Mouse (Mus musculus) embryonic facial prominence, embryonic 15.5 days (tissue): Measurements from ENCODE around the gene Uqcrh. TPM values are rescaled to one million over a fixed set of nuclear protein-coding genes. Genes with fewer than 3 reads are reported as not detected.
A peak's percentile ranks its signal among the peaks of the same experiment; 100 is the strongest.

ENCODE experiments used
- ATAC-seq: fragments of 200-750 bp; cut with Nextera tagmentation; 2 replicates; pipeline ENCODE4 v1.8.0; 2017; ENCODE audit warnings: low read depth, moderate TSS enrichment; ENCODE audit not compliant: insufficient number of reproducible peaks, low FRiP score, low TSS enrichment
- H3K27ac ChIP-seq: fragments of 300-500 bp; sonication (generic); replicated peaks from 2 replicates; pipeline ENCODE4 v1.5.1; 2015; ENCODE audit warnings: mild to moderate bottlenecking, inconsistent platforms
- H3K27me3 ChIP-seq: fragments of 300-500 bp; sonication (generic); 2 replicates; pipeline ENCODE4 v1.6.1; 2015; ENCODE audit warnings: inconsistent platforms
- H3K36me3 ChIP-seq: fragments of 300-500 bp; sonication (generic); 2 replicates; pipeline ENCODE4 v1.6.1; 2015; ENCODE audit warnings: mild to moderate bottlenecking, inconsistent platforms
- H3K4me1 ChIP-seq: fragments of 300-500 bp; sonication (generic); 2 replicates; pipeline ENCODE4 v1.6.1; 2015; ENCODE audit warnings: inconsistent platforms
- H3K4me2 ChIP-seq: fragments of 300-500 bp; sonication (generic); replicated peaks from 2 replicates; pipeline ENCODE4 v1.6.1; 2015; ENCODE audit warnings: mild to moderate bottlenecking, inconsistent platforms
- H3K4me3 ChIP-seq: fragments of 300-500 bp; sonication (generic); replicated peaks from 2 replicates; pipeline ENCODE4 v1.5.1; 2015; ENCODE audit warnings: mild to moderate bottlenecking, inconsistent platforms
- H3K9ac ChIP-seq: fragments of 300-500 bp; sonication (generic); 2 replicates; pipeline ENCODE4 v1.6.1; 2015; ENCODE audit warnings: inconsistent platforms
- H3K9me3 ChIP-seq: fragments of 300-500 bp; sonication (generic); replicated peaks from 2 replicates; pipeline ENCODE4 v1.6.1; 2016; ENCODE audit warnings: inconsistent platforms
- WGBS: fragments of 180-500 bp; shearing (Covaris S2); methylation state at CpG from one replicate; pipeline ENCODE4 v1.1.7; 2015; 5-methylcytosine and 5-hydroxymethylcytosine counted together
- polyA plus RNA-seq: library from polyadenylated mRNA; unstranded; fragments of >200 nt; fragmentation: Nextera tagmentation; extraction: Ambion mirVana; gene quantifications from 2 replicates; pipeline ENCODE4 v1.2.1, GENCODE M21; 2015

The Uqcrh gene
- polyA plus RNA-seq = 472 and 502 TPM in 2 replicates

- H3K27ac ChIP-seq = peak within 1 kb of the TSS; percentile 98
- peaks cover 28% of the 10 kb centered on the region for H3K4me1 ChIP-seq
- WGBS = under 1% methylated on average over 55 of the region's 55 CpGs
- no peaks in the 10 kb centered on the region for H3K9me3 ChIP-seq
- peak within 1 kb of the TSS; percentile 97 for H3K4me3 ChIP-seq
- peak; percentile 96 for ATAC-seq
- peak within 1 kb of the TSS; percentile 73 for H3K4me2 ChIP-seq
- peak within 1 kb of the TSS; percentile 100 for H3K9ac ChIP-seq
- H3K27me3 ChIP-seq = no peaks in the 10 kb centered on the region
- peaks cover 5% of the 10 kb centered on the region; the same call in 1 of the 2 replicates for H3K36me3 ChIP-seq
Measured at GRCm38 (mm10) chr4:116074861-116075620, at the start of gene Uqcrh, which contains the start of gene Lrrc41. TSS of gene Uqcrh (minus strand) at chr4:116075071. TSS of gene Lrrc41 (plus strand) at chr4:116075269.

- peaks cover 10% of the 10 kb centered on the region for H3K4me1 ChIP-seq
Measured at GRCm38 (mm10) chr4:116123602-116124519, 49.0 kb upstream of the Uqcrh start, which contains the start of the genes Rad54l and Pomgnt1. TSS of gene Rad54l (minus strand) at chr4:116123690. TSS of gene Pomgnt1 (plus strand) at chr4:116123840.

GRCm38 (mm10) chr4:116122762-116123161 is 47.9 kb upstream of the Uqcrh start:
- peak overlapping the region; percentile 26; the same call in 1 of the 2 replicates for H3K9ac ChIP-seq
- no peak overlapping the region for H3K27ac ChIP-seq
- no peaks in the 10 kb centered on the region for H3K27me3 ChIP-seq
- H3K9me3 ChIP-seq = no peaks in the 10 kb centered on the region
- H3K4me1 ChIP-seq = peaks cover 10% of the 10 kb centered on the region
- H3K4me3 ChIP-seq = peak overlapping the region; percentile 59
- H3K4me2 ChIP-seq = peak overlapping the region; percentile 62
- WGBS = 0% methylated on average over 1 of the region's 1 CpGs
- no peaks in the 10 kb centered on the region; the same call in 1 of the 2 replicates for H3K36me3 ChIP-seq
- no peak for ATAC-seq

More at GRCm38 (mm10) chr4:116123602-116124519, 49.0 kb upstream of the Uqcrh start, which contains the start of the genes Rad54l and Pomgnt1:
- WGBS = 3% methylated on average over 24 of the region's 24 CpGs
- ATAC-seq = peak; percentile 92
- H3K27ac ChIP-seq = peak within 1 kb of the TSS; percentile 52
- H3K4me2 ChIP-seq = peak within 1 kb of the TSS; percentile 62
- H3K9me3 ChIP-seq = no peaks in the 10 kb centered on the region
- no peaks in the 10 kb centered on the region for H3K27me3 ChIP-seq
- peak within 1 kb of the TSS; percentile 59 for H3K4me3 ChIP-seq
- H3K36me3 ChIP-seq = no peaks in the 10 kb centered on the region; the same call in 1 of the 2 replicates
- peak within 1 kb of the TSS; percentile 42 for H3K9ac ChIP-seq

- no peak overlapping the region for H3K4me3 ChIP-seq
- no peak overlapping the region for H3K4me2 ChIP-seq
- peaks cover 13% of the 10 kb centered on the region for H3K36me3 ChIP-seq
- WGBS = 81% methylated on average over 2 of the region's 2 CpGs
- H3K27me3 ChIP-seq = no peaks in the 10 kb centered on the region
- H3K9me3 ChIP-seq = no peaks in the 10 kb centered on the region
- ATAC-seq = no peak
- no peak overlapping the region for H3K9ac ChIP-seq
- H3K27ac ChIP-seq = no peak overlapping the region
- no peaks in the 10 kb centered on the region for H3K4me1 ChIP-seq
Measured at GRCm38 (mm10) chr4:116111486-116111885, 36.6 kb upstream of the Uqcrh start.

- Histone ChIP-seq H3K4me1 (no peaks in the 10 kb centered on the region), H3K27ac (no peak overlapping the region), H3K9me3 (no peaks in the 10 kb centered on the region), H3K36me3 (peaks cover 15% of the 10 kb centered on the region), H3K9ac (no peak overlapping the region), H3K4me3 (no peak overlapping the region), H3K4me2 (no peak overlapping the region), H3K27me3 (no peaks in the 10 kb centered on the region)
- 97% methylated on average over 6 of the region's 6 CpGs for WGBS
- no peak for ATAC-seq
Measured at GRCm38 (mm10) chr4:116110695-116111094, 35.8 kb upstream of the Uqcrh start.

- Histone ChIP-seq H3K9ac (no peak overlapping the region), H3K9me3 (no peaks in the 10 kb centered on the region), H3K4me1 (no peaks in the 10 kb centered on the region), H3K27ac (no peak overlapping the region), H3K4me2 (no peak overlapping the region), H3K4me3 (no peak overlapping the region), H3K36me3 (peaks cover 28% of the 10 kb centered on the region), H3K27me3 (no peaks in the 10 kb centered on the region)
- WGBS = 90% methylated on average over 5 of the region's 5 CpGs
- ATAC-seq = no peak
Measured at GRCm38 (mm10) chr4:116105278-116105677, 30.4 kb upstream of the Uqcrh start.

GRCm38 (mm10) chr4:116100959-116101358 is 26.1 kb upstream of the Uqcrh start:
- no peak for ATAC-seq
- no peaks in the 10 kb centered on the region for H3K27me3 ChIP-seq
- peaks cover 58% of the 10 kb centered on the region for H3K36me3 ChIP-seq
- H3K27ac ChIP-seq = no peak overlapping the region
- no peak overlapping the region for H3K4me3 ChIP-seq
- 85% methylated on average over 7 of the region's 7 CpGs for WGBS
- no peak overlapping the region for H3K9ac ChIP-seq
- no peaks in the 10 kb centered on the region for H3K4me1 ChIP-seq
- no peak overlapping the region for H3K4me2 ChIP-seq
- no peaks in the 10 kb centered on the region for H3K9me3 ChIP-seq

- 85% methylated on average over 8 of the region's 8 CpGs for WGBS
- Histone ChIP-seq H3K27ac (no peak overlapping the region), H3K27me3 (no peaks in the 10 kb centered on the region), H3K36me3 (peaks cover 78% of the 10 kb centered on the region), H3K9me3 (no peaks in the 10 kb centered on the region), H3K4me2 (no peak overlapping the region), H3K4me1 (no peaks in the 10 kb centered on the region), H3K9ac (no peak overlapping the region), H3K4me3 (no peak overlapping the region)
- no peak for ATAC-seq
Measured at GRCm38 (mm10) chr4:116097211-116097610, 22.3 kb upstream of the Uqcrh start.

GRCm38 (mm10) chr4:116096291-116096690 is 21.4 kb upstream of the Uqcrh start:
- Histone ChIP-seq H3K9me3 (no peaks in the 10 kb centered on the region), H3K27me3 (no peaks in the 10 kb centered on the region), H3K9ac (no peak overlapping the region), H3K4me3 (no peak overlapping the region), H3K27ac (no peak overlapping the region), H3K36me3 (peaks cover 83% of the 10 kb centered on the region), H3K4me2 (no peak overlapping the region), H3K4me1 (no peaks in the 10 kb centered on the region)
- ATAC-seq = no peak
- WGBS = 91% methylated on average over 10 of the region's 10 CpGs

GRCm38 (mm10) chr4:116088510-116089249 is 13.8 kb upstream of the Uqcrh start:
- no peak for ATAC-seq
- 87% methylated on average over 23 of the region's 23 CpGs for WGBS
- Histone ChIP-seq H3K27me3 (no peaks in the 10 kb centered on the region), H3K27ac (no peak overlapping the region), H3K36me3 (peaks cover 92% of the 10 kb centered on the region), H3K4me3 (no peak overlapping the region), H3K9ac (no peak overlapping the region), H3K4me2 (no peak overlapping the region), H3K4me1 (no peaks in the 10 kb centered on the region), H3K9me3 (no peaks in the 10 kb centered on the region)
